Mouse (Mus musculus) gastrocnemius, postnatal 4 days (tissue): ENCODE results near the gene Heatr4. TPM values are rescaled to one million over a fixed set of nuclear protein-coding genes. Genes with fewer than 3 reads are reported as not detected.

Experiments
- total RNA-seq, 2 experiments: library from RNA; stranded (reverse); gene quantifications; 2 replicates each; pipeline ENCODE4 v1.2.3; 2021

Gene Heatr4
- total RNA-seq, 2 experiments from 2014 or later, result not detected

Other genes starting within 250 kb of the Heatr4 start
- 1 to 10 TPM; 4.0 to 4.1 TPM for gene Papln, start 221.2 kb downstream of the Heatr4 start, total RNA-seq
- gene Numb, start 62.9 kb downstream of the Heatr4 start, total RNA-seq, result 10 to 100 TPM; 26.5 to 28.8 TPM
- gene Riox1, start 34.2 kb downstream of the Heatr4 start, total RNA-seq, result 1 to 10 TPM; 5.6 to 6.2 TPM
- gene Acot2, start 3.0 kb upstream of the Heatr4 start, total RNA-seq, result 10 to 100 TPM; 20.4 to 24.4 TPM
- gene Acot1, start 24.6 kb upstream of the Heatr4 start, total RNA-seq, result 10 to 100 TPM; 18.4 to 21.5 TPM
- under 1 TPM; 0.32 to 0.93 TPM for gene Acot4, start 53.5 kb upstream of the Heatr4 start, total RNA-seq
- gene Gm49366, start 54.1 kb upstream of the Heatr4 start, total RNA-seq, result not detected
- not detected for gene Acot3, start 67.3 kb upstream of the Heatr4 start, total RNA-seq
- gene Acot5, start 84.5 kb upstream of the Heatr4 start, total RNA-seq, result under 1 TPM; 0.21 to 0.34 TPM
- 1 to 10 TPM; 3.2 to 4.3 TPM for gene Acot6, start 115.8 kb upstream of the Heatr4 start, total RNA-seq
- 10 to 100 TPM; 10.2 to 14.8 TPM for gene Dnal1, start 129.5 kb upstream of the Heatr4 start, total RNA-seq
- under 1 TPM; 0.54 to 0.81 TPM for gene Pnma1, start 163.6 kb upstream of the Heatr4 start, total RNA-seq
- 10 to 100 TPM; 22.0 to 23.3 TPM for gene Elmsan1, start 234.0 kb upstream of the Heatr4 start, total RNA-seq